Mouse (Mus musculus): Measurements from ENCODE around the gene Cadm1.

Gene Cadm1

DNA sequence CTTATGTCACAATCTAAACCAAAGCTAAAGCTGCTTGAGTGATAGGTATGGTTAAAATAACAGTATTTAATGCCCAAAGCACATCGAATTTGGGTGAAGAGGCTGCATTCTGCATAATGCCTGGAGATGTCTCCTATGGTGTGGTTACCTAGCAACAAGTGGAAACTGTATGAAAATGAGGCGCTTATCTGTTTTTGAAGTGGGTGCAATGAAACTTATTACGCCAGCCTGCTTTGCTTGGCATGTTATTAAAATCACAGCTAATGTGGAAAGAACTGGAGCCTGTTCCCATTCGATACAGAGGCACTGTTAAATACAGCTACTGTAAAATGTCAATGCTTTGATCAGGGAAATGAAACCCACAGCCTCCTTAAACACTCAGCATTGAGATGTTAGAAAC is 79.5 kb downstream of the Cadm1 start:
- no peak for DNase-seq (ENCODE audit: low read depth)

DNA sequence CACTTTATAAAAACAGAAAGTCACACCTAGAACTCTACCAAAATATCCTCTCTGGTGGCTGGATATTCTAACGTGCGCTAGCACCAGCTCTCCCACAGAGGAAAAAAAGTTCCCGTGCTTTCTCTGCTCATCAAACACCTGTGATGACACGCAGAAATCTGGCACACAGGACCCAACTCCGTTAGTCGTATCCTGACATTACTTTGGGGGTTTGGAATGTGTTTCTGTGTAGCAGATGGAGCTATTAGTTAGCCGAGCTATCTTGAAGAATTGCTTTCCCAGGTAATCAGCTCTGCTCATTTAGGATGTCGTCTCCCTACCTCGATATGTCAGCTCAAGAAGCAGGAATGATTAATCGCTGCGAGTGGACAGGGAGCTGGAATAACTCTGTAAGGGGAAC is 80.3 kb downstream of the Cadm1 start:
- DNase-seq (ENCODE audit: low read depth), result no peak

DNA sequence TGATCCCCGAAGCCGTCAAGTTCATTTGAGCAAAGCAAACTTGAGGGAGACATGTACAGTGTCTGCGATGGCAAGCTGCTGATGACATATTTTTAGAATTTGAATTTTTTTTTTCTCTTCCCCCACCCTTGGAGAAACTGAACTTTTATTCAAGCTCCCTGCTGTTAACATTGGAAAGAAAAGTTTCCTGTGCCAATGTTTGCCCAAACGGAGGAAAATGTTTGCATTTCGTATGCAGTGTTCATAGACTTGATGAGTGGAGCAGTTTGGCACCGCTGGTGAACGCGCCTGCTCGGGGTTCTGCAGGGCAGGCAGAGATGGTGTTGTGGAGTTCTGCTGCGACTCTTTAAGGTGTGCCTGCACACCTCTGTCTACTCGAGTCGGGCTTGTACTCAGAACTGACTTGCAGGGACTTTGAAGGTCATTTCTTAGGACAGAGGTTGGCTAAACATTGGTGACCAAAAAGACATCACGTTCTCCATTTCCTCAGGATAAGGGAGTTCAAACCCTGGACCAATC is 83.0 kb downstream of the Cadm1 start:
- DNase-seq (ENCODE audit: low read depth), result no peak

DNA sequence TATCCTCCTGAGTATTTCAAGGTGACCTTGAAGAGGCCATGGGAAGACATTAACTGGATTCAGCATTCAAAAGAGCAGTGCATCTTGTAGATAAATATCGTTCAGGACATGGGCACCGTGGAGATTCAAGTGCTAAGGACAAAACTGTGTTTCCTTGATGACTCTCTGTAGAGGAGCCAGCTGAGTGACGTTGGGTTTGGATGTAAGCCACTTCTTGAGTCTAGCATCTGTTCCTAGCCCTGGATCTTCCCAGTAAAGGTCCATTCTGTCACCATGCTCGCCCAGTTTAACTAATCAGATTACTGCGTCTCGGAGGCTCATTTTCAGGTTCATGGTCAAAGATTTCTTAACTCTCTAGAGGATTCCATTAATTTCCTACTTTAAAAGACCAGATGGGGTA is 85.1 kb downstream of the Cadm1 start:
- DNase-seq (ENCODE audit: low read depth), result no peak

DNA sequence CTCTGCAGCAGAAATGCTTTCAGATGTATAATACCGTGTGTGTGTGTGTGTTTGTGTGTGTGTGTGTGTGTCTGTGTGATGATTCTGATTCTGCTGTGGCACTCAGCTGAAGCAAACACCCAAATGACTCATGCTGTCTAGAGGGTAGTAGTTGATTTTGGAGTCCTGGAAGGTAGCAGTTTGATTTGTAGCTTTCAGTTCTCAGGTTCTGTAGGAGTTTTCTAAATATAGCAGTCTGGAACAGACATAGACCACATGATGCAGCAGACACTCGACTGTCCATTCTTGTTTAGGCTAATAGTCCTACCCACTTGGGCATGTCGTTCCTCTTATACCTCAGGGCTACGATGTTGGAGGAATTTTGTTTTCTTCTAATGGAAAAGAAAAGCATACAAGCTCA is 86.4 kb downstream of the Cadm1 start:
- no peak for DNase-seq (ENCODE audit: low read depth)

GRCm38 (mm10) chr9:47619501-47620029 is 89.6 kb downstream of the Cadm1 start:
- DNase-seq (ENCODE audit: low read depth), result no peak

DNA sequence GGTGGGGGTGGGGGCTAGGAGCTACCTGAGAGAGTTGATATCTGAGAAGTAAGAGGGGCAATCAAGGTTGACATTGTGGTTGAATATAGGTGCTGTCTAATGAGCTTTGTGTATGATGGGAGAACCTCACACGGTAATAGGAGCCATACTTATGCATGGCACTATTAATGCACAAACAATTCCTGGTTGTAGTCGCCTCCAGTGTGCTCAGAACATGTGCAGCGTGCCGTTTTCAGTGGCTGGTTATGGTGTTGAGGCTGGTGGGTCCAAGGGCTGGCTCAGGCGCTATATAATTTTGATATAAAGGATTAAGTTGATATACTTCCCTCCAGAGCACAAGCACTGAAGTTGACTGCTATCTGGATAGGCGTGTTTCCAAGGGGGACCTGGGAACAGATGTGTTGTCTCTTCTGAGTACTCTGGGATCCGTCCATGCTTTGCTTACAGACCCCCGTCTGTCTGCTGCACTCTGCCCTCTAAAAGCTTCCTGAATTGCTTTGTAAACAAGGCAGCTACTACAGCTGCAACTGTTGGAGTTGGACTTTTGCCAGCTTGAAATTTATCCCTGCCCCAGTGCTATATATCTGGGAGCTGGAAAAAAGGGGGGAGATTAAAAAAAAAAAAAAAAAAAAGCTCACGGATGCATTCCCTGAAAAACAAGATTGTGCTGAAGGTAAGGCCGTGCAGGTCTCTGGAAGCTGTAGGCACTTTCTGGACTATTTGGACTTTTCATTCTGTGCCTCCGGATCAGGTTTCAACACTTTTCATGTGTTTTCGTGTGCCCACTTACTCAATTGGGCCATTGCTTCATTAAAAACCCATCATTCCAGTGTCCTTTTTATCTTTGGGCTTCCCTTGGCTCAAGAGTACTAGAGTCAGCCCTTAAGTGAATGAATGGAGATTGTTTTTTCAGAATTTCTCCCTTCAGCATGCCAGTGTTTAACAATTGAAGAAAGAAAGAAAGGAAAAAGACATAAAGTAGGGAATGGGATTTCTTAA is 93.8 kb downstream of the Cadm1 start:
- DNase-seq (ENCODE audit: low read depth), result no peak

GRCm38 (mm10) chr9:47624565-47625520 is 94.9 kb downstream of the Cadm1 start:
- no peak for DNase-seq (ENCODE audit: low read depth)

GRCm38 (mm10) chr9:47625621-47626210 is 95.7 kb downstream of the Cadm1 start:
- DNase-seq (ENCODE audit: low read depth), result no peak

DNA sequence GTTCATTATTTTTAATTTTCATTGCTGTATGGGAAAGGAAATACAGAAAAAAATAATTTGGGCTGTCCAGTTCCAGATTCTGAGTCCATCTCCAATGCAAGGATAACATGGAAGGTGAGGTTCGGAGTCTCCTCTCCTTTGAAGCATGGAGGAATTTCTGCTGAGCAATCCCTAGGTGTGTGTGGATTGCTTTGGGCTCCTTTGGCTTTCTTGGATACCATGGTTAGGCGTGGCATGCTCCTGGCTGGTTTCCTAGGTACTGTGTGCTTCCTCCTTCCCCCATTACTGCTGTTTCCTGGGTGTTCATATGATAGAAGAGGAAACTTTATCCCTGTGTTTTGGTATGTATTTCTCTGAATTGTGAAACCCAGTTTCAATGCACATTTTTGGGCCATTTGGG is 98.0 kb downstream of the Cadm1 start:
- no peak for DNase-seq (ENCODE audit: low read depth)

GRCm38 (mm10) chr9:47628550-47628949 is 98.6 kb downstream of the Cadm1 start:
- DNase-seq (ENCODE audit: low read depth), result no peak

- no peak for DNase-seq (ENCODE audit: low read depth)
Measured at GRCm38 (mm10) chr9:47634695-47635094, 104.7 kb downstream of the Cadm1 start.

DNA sequence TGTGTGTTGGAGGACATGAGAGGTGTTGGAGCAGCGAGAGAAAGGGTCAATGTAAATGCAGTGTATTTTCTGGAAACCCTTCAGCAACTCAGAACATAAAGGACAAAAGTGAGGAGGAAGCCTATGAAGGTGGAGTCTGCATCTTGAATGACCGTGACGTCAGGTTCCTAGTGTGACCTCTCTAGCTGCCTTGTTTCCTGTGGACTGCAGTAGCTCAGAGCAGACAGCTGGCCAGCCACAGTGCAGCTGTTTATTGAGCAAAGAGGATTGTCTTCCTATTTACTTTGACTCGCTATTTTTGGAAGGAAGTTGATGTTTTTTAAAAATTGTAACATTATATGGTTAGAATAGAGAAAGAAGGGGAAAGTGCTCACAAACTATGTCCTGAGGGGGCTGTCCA is 112.7 kb downstream of the Cadm1 start:
- DNase-seq (ENCODE audit: low read depth), result no peak

- DNase-seq (ENCODE audit: low read depth), result no peak
Measured at GRCm38 (mm10) chr9:47645056-47645455, 115.1 kb downstream of the Cadm1 start.

DNA sequence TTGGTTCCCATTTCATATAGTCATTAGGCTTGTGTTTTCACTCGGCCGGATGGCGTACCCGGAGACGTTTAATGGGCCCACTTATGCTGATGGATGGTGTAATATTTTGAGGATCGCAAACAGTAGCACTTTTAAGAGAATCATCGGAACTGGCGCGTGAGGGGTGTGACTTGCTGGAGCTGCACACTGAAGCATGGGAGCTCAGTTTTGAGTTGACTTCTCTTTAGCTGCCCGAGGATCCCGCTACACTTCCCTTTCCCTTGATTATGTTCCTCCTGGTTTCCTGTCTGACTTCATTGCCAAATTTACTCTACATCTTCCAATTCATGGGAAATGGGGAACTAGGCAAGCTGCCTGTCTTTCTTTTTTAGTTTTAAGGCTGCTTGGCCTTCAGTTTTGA is 121.5 kb downstream of the Cadm1 start:
- no peak for DNase-seq (ENCODE audit: low read depth)

GRCm38 (mm10) chr9:47652203-47652602 is 122.2 kb downstream of the Cadm1 start:
- no peak for DNase-seq (ENCODE audit: low read depth)

GRCm38 (mm10) chr9:47652936-47653335 is 123.0 kb downstream of the Cadm1 start:
- no peak for DNase-seq (ENCODE audit: low read depth)

DNA sequence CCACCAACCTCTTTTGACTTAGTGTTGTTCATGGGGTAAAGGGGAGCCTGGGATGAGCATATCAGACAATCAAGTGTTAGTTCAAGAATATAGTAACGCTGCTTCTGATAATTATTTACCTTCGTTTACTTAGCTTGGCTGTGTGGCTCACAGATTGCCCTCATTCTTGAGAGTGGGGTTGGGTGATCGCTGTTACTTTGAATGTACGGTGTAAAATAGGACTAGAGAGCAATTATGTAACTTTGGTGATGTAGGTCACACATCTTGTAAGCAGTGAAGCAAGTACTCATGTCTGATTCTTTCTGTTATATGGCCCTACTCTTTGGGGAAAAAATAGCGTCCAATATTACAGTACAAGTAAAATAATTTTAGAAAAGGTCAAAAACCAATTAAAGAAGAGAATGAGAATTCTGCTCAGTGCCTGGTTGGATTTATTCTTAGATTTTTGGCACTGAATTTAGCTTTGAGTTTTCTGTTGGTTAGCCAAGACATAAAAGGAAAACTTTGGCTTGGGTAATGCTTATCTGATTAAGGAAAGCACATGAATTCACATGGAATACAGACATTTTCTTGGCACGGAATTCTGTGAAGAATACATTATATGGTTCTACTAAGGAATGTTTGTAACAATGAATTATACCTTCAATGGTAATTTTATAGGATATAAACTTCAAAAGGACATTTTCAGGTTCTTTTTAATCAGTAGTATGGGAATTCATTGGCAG is 129.6 kb downstream of the Cadm1 start:
- no peak for DNase-seq (ENCODE audit: low read depth)

DNA sequence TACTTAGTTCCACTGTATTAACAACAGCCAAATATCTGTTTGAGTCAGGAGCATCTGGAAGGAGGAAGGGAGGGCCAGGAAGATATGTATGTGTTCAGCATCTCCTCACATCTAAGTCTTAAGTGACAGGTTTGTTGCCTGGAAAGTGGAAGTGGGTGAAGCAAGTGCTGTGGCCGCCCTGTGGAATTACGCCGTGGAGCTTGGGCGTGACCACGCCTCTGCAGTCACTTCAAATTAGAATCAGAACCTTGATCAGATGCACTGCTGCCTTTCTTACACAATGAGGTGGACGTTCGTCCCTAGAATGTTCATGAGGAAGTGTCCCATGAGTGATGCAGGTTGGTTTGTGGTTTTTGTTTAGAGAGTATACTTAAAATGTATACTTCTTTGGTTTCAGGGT is 131.6 kb downstream of the Cadm1 start:
- no peak for DNase-seq (ENCODE audit: low read depth)

GRCm38 (mm10) chr9:47669206-47669605 is 139.2 kb downstream of the Cadm1 start:
- DNase-seq (ENCODE audit: low read depth), result no peak

GRCm38 (mm10) chr9:47671617-47672016 is 141.6 kb downstream of the Cadm1 start:
- DNase-seq (ENCODE audit: low read depth), result no peak

Measured in induced T-regulatory cell, adult 2 months (primary cell).